Mouse (Mus musculus): ENCODE measurements around the gene Pola2.

Gene Pola2

DNA sequence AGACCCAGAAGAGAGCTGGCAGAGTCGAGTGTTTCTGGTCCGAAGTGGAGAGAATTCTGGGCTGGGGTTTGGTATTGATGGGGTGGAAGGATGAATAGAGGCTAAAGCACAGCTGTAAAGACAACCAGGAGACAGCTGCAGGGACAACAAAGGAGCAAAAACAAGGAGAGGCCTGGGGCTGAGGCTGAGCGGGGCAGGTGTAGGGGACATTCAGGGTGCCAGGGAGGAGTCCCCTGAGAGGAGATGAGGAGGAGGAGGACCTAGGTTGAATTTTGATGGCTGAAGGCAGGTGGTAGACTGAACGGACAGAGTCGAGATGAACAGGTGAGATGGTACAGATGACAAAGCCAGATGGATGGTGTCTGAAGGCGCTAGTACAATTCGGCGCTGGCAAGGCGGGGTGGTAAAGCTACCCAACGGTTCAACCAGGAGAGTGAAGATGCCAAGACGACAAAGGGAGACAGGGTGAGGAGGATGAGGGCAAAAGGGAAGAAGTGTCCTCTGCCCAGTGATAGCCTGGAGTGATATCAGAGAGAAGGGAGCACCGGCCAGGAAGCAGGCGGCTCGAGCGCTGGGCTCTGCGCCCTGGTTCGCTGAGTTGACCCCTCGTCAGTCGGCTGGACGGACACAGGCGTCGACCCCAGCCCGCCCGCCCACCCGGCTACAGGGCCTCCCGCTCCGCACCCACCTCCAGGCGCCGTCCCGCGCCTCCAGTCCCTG is 70.6 kb downstream of the Pola2 start:
- no peak for DNase-seq

DNA sequence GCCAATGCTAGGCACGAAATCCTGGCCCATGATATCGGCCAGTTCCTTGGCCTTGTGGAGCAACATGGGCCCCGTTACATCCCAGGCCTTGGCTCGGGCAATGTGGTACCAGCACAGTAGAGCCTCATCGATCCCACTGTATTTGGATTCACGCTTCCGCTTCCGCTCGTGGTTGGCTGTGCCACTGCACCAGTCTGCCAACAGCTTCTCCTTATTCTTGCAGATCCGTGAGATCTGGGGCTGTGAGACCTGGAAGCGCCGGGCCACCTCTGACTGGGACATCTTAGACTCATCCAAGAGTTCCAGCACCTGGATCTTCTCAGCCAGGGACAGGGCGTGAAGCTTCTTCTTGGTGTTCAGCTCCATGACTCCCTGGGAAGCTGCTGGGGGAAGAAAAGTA is 71.3 kb downstream of the Pola2 start:
- no peak for DNase-seq

DNA sequence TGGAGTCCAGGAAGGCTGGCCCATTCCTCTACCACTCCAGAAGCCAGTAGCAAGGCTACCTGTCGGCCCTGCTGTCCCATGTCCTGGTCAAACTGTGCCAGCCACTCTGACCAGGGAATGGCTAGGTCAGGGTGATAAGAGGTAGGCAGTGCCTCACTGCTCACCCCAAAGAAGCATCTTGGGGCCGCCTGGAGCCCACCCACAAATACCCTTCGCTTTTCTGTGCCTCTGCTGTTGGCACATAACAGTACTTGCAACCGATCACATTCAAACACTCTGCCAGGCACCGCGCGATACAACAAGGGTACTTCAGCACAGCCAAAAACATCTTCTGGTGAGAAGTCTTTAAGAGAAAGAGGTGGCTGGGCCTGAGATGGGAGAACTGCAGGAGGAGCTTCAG is 71.7 kb downstream of the Pola2 start:
- DNase-seq: no peak

DNA sequence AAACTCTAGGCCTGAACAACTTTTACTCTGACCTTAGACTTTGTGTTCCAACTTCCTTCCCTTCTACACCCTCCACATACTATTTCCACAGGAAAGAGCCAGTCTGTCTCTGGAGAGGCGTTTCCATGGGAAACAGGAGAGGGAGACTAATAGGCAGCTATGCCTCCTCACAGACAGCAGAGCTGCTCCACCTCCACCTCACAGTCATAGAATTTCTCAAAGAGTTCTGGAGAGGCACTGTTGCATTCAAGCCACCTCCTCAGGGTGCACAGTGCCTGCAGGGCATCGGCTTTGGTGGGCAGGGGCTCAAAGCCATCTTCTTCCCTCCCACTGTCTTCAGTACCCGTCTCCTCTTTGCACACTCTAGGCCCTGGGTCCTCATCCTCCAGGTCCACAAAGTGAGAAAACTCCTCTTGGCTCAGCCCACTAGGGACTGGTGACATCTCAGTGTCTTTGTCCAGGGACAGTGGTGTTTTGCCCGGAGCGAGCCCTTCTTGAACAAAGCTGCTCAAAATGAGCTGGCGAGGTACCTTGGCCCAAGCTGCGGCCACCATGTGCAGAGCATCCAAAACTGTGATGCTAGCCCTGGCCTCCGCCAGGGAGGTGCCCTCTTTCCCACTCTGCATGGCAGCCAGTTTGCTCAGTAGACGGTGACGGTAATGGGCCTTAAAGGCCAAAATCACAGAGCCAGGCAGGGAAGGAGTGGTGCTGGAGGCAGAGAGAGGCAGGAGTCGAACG is 72.3 kb downstream of the Pola2 start:
- DNase-seq: no peak

Measured in kidney, postnatal 10 days (tissue).